Mouse (Mus musculus) right cerebral cortex, postnatal 10 days (tissue): ENCODE measurements around the gene Ak3.
"Not testable (repeated sequence)": the region's sequence is repeated elsewhere in the genome, so short reads cannot be mapped to it uniquely, and the experiment has no call there.

Experiments used
- DNase-seq, 2 experiments: peaks; one replicate each; pipeline ENCODE4 v3.0.0; 2021; ENCODE audit warnings: low spot score in 2 of 2

Gene Ak3

GRCm38 (mm10) chr19:29044353-29044768, 3.4 kb downstream of the Ak3 start:
- DNase-seq, result no peak

GRCm38 (mm10) chr19:29042647-29043046, 5.1 kb downstream of the Ak3 start:
- DNase-seq, result no peak

DNA sequence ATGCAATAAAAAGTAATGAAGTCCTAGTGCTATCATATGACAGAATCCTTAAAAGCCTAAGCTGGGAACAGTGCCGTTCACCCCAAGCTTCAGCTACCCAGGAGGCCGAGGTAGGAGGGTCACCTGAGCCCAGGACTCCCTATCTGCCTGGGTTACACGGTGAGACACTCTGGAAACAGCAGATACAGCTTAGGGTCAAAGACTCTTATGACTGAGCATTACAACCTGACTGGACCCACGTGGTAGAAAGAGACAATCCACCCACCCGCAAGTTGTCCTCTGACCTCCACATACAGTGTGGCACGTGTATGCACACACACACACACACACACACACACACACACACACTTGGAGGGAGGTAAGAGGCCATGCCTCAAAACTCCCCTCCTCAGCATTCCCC, 5.6 kb downstream of the Ak3 start:
- DNase-seq, result no peak

DNA sequence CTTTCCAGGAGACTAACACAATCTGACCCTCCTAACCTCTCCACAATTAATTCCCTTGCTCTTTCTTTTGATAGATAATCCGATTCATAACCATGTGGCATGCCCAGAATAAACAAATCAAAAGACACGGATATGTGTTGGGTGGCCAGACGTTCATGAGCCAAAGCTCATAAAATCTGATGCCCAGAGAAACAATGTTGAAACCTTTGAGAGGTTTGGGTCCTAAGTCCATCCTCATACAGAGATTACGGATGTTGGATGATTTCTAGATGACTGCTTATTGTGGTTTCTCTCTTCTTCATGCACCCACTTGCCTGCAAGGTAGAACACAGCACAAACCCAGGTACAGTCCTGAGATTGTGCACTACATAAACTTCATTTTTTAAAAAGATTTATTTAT, 7.6 kb downstream of the Ak3 start:
- DNase-seq, result no peak

DNA sequence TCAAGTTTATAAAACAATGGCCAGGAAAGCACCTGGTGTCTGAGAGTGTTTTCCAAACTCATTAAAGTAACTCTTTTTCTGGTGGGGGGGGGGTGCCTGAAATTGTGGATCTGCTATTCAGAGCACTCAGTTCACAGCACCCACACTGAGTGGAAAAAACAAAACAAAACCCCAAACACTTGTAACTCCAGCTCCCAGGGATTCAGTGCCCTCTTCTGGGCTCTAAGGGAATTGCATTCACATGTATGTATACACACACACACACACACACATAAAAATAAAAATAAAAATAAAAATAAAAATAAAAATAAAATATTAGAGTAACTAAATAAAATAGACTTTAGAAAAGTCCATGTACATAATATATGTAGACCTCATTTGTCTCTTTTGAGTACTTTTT, 8.4 kb downstream of the Ak3 start:
- no peak for DNase-seq

GRCm38 (mm10) chr19:29037541-29037940, 10.2 kb downstream of the Ak3 start:
- DNase-seq, result no peak

GRCm38 (mm10) chr19:29037026-29037425, 10.7 kb downstream of the Ak3 start:
- DNase-seq, result no peak

DNA sequence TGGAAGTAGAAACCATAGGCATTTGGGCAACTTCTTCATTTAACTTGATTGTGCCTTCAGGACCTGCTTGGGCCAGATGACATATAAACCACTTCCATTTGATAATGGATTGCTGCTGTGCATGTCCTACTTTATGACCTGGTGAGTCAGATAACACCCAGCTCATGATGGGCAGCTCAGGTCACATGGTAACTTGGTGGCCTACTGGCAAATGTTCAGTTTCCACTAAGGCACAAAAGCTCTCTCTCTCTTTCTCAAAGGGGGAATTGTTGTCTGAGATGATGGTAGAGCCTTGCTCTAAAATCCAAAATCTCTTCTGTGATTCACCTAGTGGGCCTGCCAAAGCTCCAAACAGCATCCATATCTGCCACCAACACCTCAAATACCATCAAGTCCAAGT, 15.1 kb downstream of the Ak3 start:
- no peak for DNase-seq

- no peak for DNase-seq
These were observed 16.0 kb downstream of the Ak3 start for GRCm38 (mm10) chr19:29031788-29032187.

GRCm38 (mm10) chr19:29024391-29024947, 23.3 kb downstream of the Ak3 start:
- peak; percentile 66 to 72 for DNase-seq

DNA sequence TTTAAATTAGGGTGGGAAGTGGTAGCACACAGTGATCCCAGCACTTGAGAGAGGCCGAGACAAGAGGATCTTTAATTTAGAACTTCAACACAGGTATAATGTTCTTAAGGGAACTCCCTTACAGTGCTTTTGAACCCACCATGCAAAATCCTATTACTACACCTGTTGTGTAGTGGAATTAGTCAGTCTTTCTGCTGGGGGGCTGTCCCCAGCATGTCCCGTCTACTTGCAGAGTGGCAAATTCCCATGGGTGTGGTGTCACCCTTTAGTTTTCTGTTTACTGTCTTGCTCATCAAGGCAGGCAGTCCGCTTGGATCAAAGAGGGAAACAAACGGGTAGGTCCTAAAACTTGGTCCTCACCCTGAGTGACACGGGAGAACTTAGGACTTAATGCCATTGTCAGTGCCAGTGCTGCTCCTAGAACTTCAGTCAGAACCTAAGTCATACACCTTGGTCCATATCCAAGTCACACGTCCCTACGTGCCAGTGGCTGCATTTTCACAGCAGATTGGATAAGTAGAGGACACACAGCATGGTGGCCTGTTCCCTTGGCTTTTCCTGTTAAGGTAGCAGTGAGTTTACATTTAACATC, 25.9 kb downstream of the Ak3 start:
- DNase-seq, result no peak

GRCm38 (mm10) chr19:29019647-29020046, 28.1 kb downstream of the Ak3 start:
- DNase-seq, result no peak

DNA sequence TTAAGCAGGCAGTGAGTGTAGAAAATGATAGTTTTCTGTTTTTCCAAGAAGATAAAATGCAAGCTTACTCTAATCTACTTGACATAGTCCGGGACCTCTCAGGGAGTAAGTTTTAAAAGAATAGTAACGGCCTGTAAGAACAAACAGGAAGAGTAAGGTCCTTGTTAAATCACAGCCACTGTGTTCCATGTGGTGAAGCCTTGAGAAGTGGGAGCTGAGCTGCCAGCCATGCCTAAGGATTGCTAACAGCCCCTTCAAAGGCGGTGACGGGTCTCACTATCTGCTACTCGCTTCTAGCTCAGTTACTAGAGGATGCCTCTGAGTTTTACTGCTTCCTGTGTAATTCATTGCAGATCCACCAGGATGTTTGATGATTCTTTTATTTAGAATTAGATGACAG, 31.0 kb downstream of the Ak3 start:
- DNase-seq, result no peak

DNA sequence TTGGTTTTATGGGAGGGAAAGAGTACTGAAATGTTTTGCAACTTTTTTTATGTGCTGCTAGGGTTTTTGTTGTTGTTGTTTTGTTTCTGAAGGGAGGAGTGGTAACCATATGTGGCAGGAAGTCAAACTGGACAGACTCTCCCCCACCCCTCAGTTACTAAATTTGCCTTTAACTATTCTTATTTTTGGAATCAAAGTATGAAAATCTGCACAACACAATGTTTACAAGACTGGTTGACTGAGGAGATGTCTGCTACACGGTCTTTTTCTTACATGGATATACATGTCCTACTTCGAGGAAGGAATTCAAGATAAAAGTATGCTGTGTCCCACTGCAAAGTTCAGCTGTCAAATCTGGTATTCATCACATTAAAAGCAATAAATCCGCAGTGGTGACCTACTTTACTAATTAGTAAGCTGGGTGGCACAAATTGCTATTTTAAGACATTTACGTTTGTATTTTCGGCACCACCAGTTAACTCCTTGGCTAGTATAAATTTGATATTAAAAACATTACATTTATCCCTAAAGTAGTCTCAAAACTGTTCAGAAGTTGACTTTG, 31.5 kb downstream of the Ak3 start:
- no peak for DNase-seq

GRCm38 (mm10) chr19:29015410-29016203, 32.2 kb downstream of the Ak3 start:
- no peak for DNase-seq

DNA sequence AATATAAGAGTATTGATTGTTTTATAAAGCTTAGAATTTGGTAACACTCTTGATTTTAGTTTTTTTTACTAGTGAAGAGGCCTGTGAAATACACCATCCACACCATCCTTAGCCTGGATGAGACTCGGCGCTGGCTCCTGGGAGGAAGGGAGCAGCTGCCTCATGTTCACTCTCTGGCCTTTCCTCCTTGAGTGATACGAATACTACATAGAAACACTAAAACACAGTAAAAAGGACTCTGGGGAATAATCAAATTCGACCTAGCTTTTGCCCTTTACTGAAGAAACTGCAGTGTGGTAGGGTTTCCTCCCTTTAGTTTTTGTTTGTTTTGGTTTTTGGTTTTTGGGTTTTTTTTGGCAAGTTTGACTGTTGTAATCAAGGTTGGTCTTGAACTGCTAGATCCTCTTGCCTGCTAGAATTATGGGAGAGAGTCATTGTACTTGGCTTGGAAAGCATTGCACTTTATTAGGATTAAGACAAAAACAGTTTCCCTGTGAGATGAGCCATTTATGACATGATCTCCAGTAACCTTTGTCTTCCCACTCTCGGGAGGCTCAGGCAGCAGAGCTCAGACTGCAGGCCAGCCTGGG, 33.2 kb downstream of the Ak3 start:
- no peak for DNase-seq

GRCm38 (mm10) chr19:29011355-29011990, 36.3 kb downstream of the Ak3 start:
- no peak for DNase-seq

GRCm38 (mm10) chr19:29009046-29009445, 38.7 kb downstream of the Ak3 start:
- DNase-seq, result no peak

DNA sequence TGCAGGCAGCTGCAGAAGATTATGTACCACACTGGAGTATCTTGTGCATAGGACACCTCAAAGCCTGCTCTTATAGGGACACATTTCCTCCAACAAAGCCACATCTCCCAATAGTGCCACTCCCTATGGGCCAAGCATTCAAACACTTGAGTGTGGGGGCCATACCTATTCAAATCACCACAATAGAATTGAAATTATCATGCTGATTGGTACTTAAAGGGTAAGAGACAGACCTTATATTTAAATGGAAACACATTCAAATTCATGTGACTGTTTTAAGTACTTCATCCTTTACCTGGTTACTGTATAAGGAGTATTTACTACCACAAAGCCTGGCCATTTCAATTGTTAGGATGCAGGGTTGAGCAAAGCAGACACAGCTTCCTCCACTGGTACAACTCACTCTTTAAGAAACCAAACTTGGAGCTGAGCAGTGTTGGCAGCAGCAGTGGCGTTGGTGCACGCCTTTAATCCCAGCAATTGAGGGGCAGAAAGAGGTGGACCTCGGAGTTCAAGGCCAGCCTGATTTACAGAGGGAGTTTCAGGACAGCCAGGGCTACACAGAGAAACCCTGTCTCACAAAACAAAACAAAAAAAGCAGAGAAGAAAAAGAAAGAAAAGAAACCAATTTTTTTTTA, 39.6 kb downstream of the Ak3 start:
- no peak for DNase-seq

DNA sequence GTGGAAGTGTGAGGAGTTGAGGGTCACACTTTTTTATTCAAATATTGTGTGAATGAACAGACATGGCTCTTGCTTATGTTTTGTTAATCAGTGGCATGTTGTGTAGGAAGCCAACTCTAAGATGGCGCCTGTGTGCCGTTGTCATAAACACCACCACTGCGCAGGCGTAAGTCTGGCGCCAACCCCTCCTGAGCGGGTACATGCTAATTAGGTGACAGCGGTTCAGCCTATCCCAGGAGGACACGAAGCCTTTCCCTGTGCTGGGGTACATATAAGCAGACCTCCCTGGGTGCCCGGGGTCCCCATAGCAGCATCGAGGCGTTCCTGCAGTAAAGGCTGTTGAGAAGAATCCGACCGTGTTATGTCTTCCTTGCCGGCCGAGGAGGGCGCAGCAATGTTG, 47.4 kb downstream of the Ak3 start:
- DNase-seq, result not testable (repeated sequence)

- DNase-seq, result no peak
These were observed 49.7 kb downstream of the Ak3 start for GRCm38 (mm10) chr19:28997976-28998630.
